Mouse (Mus musculus): ENCODE results near the gene Anks1.

GRCm38 (mm10) chr17:28101902-28102319, 192.8 kb downstream of the Anks1 start:
- TF ChIP-seq CTCF (IDR thresholded peaks at IDR 0.05; ENCODE audit: borderline replicate concordance, insufficient read depth, low read depth, low read length) = no peak
- no peak for TF ChIP-seq POLR2A (IDR thresholded peaks at IDR 0.05; ENCODE audit: borderline replicate concordance, insufficient read depth, low read length)
